Mouse (Mus musculus): Measurements from ENCODE around the gene Clec2g. TPM values are rescaled to one million over a fixed set of nuclear protein-coding genes. Genes with fewer than 3 reads are reported as not detected.
A peak's percentile ranks its signal among the peaks of the same experiment; 100 is the strongest.
"Not testable (repeated sequence)": the region's sequence is repeated elsewhere in the genome, so short reads cannot be mapped to it uniquely, and the experiment has no call there.

Clec2g gene
- polyA plus RNA-seq, 1 experiment from 2014 or later, result not detected

- not testable (repeated sequence) for H3K4me1 ChIP-seq (replicated peaks); H3K9me3 ChIP-seq; H3K27ac ChIP-seq; H3K4me2 ChIP-seq; H3K9ac ChIP-seq; H3K27me3 ChIP-seq; ATAC-seq (ENCODE audit: low FRiP score); H3K4me3 ChIP-seq; H3K36me3 ChIP-seq
Observed at GRCm38 (mm10) chr6:128974850-128975249, 40.7 kb downstream of the Clec2g start.

DNA sequence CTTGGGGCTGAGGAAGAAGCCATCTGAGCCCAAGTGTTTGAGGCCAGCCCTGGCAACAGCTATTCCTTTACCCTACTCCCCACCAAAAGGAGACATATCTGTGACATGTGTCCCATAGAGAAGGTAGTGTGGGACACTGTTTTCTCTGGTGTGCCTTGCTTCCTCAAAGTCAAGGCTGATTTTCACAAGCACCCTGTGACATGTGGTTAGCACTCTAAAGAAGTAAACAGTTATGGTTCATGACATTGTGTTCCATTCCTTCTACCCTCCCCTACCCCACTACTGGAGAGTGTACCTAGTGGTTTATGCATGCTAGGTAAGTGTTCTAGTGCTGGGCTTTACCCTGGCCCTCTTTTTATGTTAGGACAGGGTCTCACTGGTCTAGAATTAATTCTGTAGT, 42.0 kb downstream of the Clec2g start:
- Histone ChIP-seq H3K36me3 (no peaks in the 10 kb centered on the region), H3K4me3 (no peak overlapping the region), H3K9me3 (no peaks in the 10 kb centered on the region), H3K27ac (no peak overlapping the region), H3K27me3 (no peaks in the 10 kb centered on the region), H3K9ac (no peak overlapping the region), H3K4me1 (replicated peaks) (no peaks in the 10 kb centered on the region), H3K4me2 (no peak overlapping the region)
- no peak for ATAC-seq (ENCODE audit: low FRiP score)

GRCm38 (mm10) chr6:128981951-128982541, 47.9 kb downstream of the Clec2g start:
- H3K27ac ChIP-seq; H3K4me3 ChIP-seq; ATAC-seq (ENCODE audit: low FRiP score); H3K36me3 ChIP-seq; H3K4me1 ChIP-seq (replicated peaks); H3K9me3 ChIP-seq; H3K27me3 ChIP-seq; H3K9ac ChIP-seq; H3K4me2 ChIP-seq: not testable (repeated sequence)
- 93% methylated on average over 4 of the region's 4 CpGs for WGBS

- H3K4me2 ChIP-seq, result 0 out of 2 replicates have a peak overlapping the region, but pooled peaks have one; percentile 15
- ATAC-seq (ENCODE audit: low FRiP score), result 0 out of 2 replicates have a peak, but pooled peaks have one; percentile 21
- 14% methylated on average over 2 of the region's 2 CpGs for WGBS
Observed at GRCm38 (mm10) chr6:128992337-128992736, 58.2 kb downstream of the Clec2g start.

DNA sequence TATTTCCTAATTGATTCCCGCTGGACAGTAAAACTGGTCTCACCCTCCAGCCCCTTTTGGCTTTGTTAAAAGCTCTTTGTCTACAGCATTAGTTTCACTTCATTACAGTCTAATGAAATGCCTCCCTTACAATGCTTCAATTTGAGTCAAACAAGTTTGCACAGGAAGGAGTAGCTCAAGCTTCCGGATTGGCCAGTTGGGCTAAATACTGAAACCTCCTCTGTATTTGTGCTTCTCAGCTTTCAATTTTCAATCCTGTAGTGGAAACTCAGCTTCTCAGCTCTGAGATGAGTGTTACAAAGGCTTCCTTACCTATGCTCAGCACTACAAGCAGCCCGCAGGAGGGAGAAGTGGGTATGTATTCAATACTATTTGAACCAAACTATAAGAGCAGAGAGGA, 58.6 kb downstream of the Clec2g start:
- Histone ChIP-seq H3K36me3 (no peaks in the 10 kb centered on the region), H3K4me1 (replicated peaks) (peaks cover 8% of the 10 kb centered on the region), H3K9me3 (no peaks in the 10 kb centered on the region), H3K4me2 (peak overlapping the region; percentile 16; the same call in 1 of the 2 replicates), H3K27ac (no peak overlapping the region), H3K4me3 (no peak overlapping the region), H3K27me3 (peaks cover 37% of the 10 kb centered on the region), H3K9ac (no peak overlapping the region)
- WGBS, result 26% methylated on average over 3 of the region's 3 CpGs
- ATAC-seq (ENCODE audit: low FRiP score), result peak; percentile 72; the same call in 1 of the 2 replicates

More at GRCm38 (mm10) chr6:128992337-128992736, 58.2 kb downstream of the Clec2g start:
- Histone ChIP-seq H3K27me3 (peaks cover 37% of the 10 kb centered on the region), H3K4me1 (replicated peaks) (peaks cover 8% of the 10 kb centered on the region), H3K36me3 (no peaks in the 10 kb centered on the region), H3K4me3 (no peak overlapping the region), H3K9ac (no peak overlapping the region), H3K27ac (no peak overlapping the region), H3K9me3 (no peaks in the 10 kb centered on the region)

- ATAC-seq (ENCODE audit: low FRiP score), result peak; percentile 24; the same call in 1 of the 2 replicates
- 40% methylated on average over 2 of the region's 2 CpGs for WGBS
- Histone ChIP-seq H3K9me3 (no peaks in the 10 kb centered on the region), H3K36me3 (no peaks in the 10 kb centered on the region), H3K9ac (no peak overlapping the region), H3K27me3 (peaks cover 37% of the 10 kb centered on the region), H3K4me3 (no peak overlapping the region), H3K4me2 (0 out of 2 replicates have a peak overlapping the region, but pooled peaks have one; percentile 16), H3K4me1 (replicated peaks) (peaks cover 8% of the 10 kb centered on the region), H3K27ac (no peak overlapping the region)
Observed at GRCm38 (mm10) chr6:128993221-128993620, 59.0 kb downstream of the Clec2g start.

DNA sequence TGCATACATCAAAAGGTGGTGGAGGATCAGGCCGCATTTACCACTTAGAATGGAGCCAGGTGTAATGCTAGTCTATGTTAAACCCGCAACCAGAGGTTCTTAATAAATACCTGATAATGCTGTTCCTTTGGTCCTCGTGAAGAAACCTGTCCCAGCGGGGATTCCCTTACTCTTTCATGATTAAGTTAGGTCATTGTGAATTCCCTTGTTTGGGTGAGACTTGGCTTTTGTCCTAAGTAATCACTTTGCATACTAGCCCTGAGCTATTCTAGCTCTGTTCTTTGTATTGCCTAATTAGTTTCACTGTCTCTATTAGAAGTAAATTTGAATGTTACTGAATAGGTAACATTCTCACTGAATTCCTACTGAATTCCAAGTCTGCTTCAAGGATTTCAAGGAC, 60.2 kb downstream of the Clec2g start:
- no peaks in the 10 kb centered on the region for H3K9me3 ChIP-seq
- peaks cover 8% of the 10 kb centered on the region for H3K4me1 ChIP-seq (replicated peaks)
- H3K27me3 ChIP-seq, result peaks cover 37% of the 10 kb centered on the region
- H3K4me2 ChIP-seq, result no peak overlapping the region
- H3K9ac ChIP-seq, result no peak overlapping the region
- ATAC-seq (ENCODE audit: low FRiP score), result no peak
- H3K4me3 ChIP-seq, result no peak overlapping the region
- H3K27ac ChIP-seq, result no peak overlapping the region
- WGBS, result 59% methylated on average over 4 of the region's 4 CpGs
- no peaks in the 10 kb centered on the region for H3K36me3 ChIP-seq

DNA sequence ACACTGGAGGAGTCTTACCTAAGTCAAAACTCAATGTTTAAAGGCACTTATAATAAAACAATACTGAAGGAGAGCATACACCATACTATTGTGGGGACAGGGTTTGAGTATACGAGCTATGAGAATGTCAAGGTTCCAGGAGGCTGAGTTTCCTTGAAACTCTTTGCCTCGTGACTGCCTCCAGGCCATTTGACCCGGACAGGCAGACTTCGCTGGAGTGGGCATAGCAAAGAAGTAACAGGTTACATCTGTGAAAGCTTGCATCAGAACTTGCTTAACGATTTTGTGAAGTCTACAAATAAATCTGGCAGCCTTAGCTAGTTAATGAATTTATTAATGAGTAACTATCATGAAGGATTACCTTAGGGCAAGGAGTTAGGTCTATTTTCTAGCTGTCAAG, 60.6 kb downstream of the Clec2g start:
- Histone ChIP-seq H3K4me1 (replicated peaks) (peaks cover 8% of the 10 kb centered on the region), H3K9me3 (no peaks in the 10 kb centered on the region), H3K36me3 (no peaks in the 10 kb centered on the region), H3K27me3 (peaks cover 37% of the 10 kb centered on the region), H3K4me3 (no peak overlapping the region), H3K27ac (no peak overlapping the region), H3K9ac (no peak overlapping the region), H3K4me2 (no peak overlapping the region)
- ATAC-seq (ENCODE audit: low FRiP score), result no peak
- 82% methylated on average over 5 of the region's 5 CpGs for WGBS

DNA sequence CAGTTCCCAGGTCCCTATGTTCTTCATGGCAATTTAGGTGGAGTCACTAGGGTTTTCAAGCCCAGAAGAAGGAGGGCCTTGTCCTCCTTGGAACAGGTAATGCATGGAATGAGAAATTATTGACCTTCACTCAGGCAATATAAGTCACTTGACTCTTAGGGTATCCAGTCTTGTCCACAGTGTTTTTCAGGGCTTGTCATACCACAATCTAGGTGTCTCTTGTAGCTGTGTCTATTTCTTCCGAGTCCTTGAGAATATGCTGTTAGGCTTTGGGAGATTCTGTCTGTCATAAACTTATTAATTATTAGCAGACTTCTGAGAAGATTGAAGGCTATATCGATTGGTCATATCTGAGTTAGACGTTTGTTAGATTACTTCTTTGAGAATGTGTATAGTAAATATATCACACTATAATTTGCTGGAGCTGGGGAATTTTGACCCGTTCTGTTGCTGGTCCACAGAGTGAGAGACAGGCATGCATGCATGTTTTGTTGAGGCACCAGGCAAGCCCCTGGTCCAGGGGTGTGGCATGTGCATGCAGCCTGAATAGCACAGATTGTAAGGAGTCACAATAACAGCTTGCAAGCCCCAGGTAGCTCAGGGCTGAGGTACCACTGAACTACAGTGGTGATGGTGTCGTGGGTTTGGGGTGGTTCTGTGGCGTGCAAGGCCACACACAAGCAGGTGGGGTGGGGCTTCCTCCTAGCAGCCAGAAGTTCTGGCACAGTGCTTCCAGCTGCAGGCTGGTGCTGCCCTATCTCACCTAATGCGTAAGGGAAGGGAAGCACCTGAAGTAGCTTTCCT, 61.3 kb downstream of the Clec2g start:
- Histone ChIP-seq H3K4me1 (replicated peaks) (peaks cover 8% of the 10 kb centered on the region), H3K36me3 (no peaks in the 10 kb centered on the region), H3K27ac (no peak overlapping the region), H3K4me2 (no peak overlapping the region), H3K9me3 (no peaks in the 10 kb centered on the region), H3K4me3 (no peak overlapping the region), H3K9ac (no peak overlapping the region), H3K27me3 (peaks cover 32% of the 10 kb centered on the region)
- ATAC-seq (ENCODE audit: low FRiP score), result no peak
- 93% methylated on average over 7 of the region's 7 CpGs for WGBS

- peaks cover 8% of the 10 kb centered on the region for H3K4me1 ChIP-seq (replicated peaks)
- 77% methylated on average over 3 of the region's 3 CpGs for WGBS
- H3K27me3 ChIP-seq, result peaks cover 26% of the 10 kb centered on the region
- no peak overlapping the region for H3K4me3 ChIP-seq
- no peaks in the 10 kb centered on the region for H3K36me3 ChIP-seq
- no peak overlapping the region for H3K27ac ChIP-seq
- no peak overlapping the region for H3K4me2 ChIP-seq
- H3K9me3 ChIP-seq, result no peaks in the 10 kb centered on the region
- no peak for ATAC-seq (ENCODE audit: low FRiP score)
- no peak overlapping the region for H3K9ac ChIP-seq
Observed at GRCm38 (mm10) chr6:128996054-128996767, 62.0 kb downstream of the Clec2g start.

DNA sequence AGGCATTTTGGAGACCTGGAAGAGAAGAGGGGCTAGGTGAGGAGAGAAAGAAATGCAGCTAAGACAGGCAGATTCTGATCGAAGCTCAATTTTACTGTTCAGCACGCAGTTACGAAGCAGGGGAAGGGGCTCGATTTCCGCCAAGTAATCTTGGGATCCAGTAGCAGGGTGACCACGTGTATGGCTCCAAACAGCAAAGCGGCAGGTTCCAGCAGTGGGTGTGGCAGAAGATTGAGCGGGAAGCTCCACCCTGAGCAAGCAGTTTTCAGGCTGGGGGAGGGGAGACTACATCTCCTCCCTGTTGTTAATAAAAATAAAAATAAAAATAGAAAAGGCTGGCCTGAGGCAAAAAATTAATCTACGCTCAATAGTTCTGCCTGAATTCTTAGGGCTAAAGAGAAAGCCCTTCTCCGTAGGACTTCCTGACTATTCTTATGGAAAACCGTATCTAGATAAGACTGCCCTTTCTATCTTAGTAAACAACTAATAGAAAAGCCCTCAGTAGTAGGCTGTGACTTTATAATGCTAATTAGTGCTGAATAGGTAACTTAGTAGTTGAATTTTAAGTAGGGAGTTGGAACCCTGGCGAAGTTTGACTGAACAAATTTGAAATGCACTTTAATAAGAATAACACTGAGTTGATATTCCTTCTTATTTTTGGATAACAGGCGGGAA, 62.7 kb downstream of the Clec2g start:
- no peak overlapping the region for H3K4me2 ChIP-seq

GRCm38 (mm10) chr6:129001392-129001791, 67.2 kb downstream of the Clec2g start:
- ATAC-seq (ENCODE audit: low FRiP score), result no peak
- 86% methylated on average over 2 of the region's 2 CpGs for whole genome bisulfite sequencing
- Histone ChIP-seq H3K9me3 (no peaks in the 10 kb centered on the region), H3K27me3 (peaks cover 4% of the 10 kb centered on the region), H3K36me3 (no peaks in the 10 kb centered on the region), H3K9ac (no peak overlapping the region), H3K4me2 (no peak overlapping the region), H3K4me1 (replicated peaks) (no peaks in the 10 kb centered on the region), H3K27ac (no peak overlapping the region), H3K4me3 (no peak overlapping the region)

More for the DNA sequence above, 62.7 kb downstream of the Clec2g start:
- 61% methylated on average over 13 of the region's 13 CpGs for WGBS
- Histone ChIP-seq H3K36me3 (no peaks in the 10 kb centered on the region), H3K9me3 (no peaks in the 10 kb centered on the region), H3K27me3 (peaks cover 25% of the 10 kb centered on the region), H3K4me1 (replicated peaks) (peaks cover 8% of the 10 kb centered on the region), H3K9ac (no peak overlapping the region), H3K27ac (no peak overlapping the region), H3K4me3 (no peak overlapping the region)
- ATAC-seq (ENCODE audit: low FRiP score), result no peak

Data from hindbrain, embryonic 13.5 days (tissue).